Mouse (Mus musculus) bone marrow, adult 2 months (tissue): Measurements from ENCODE around the gene Ndufb7.

Source experiments
- CTCF ChIP-seq: fragments of 200-500 bp; IDR thresholded peaks from 2 replicates; pipeline ENCODE4 v1.5.1; 2011; ENCODE audit warnings: low read length, control low read depth; ENCODE audit not compliant: control insufficient read depth, insufficient read depth
- POLR2A ChIP-seq: fragments of 200-500 bp; IDR thresholded peaks from 2 replicates; pipeline ENCODE4 v1.6.1; 2011; ENCODE audit warnings: low read depth, mild to moderate bottlenecking, control low read depth, low read length, borderline replicate concordance; ENCODE audit not compliant: control insufficient read depth

DNA sequence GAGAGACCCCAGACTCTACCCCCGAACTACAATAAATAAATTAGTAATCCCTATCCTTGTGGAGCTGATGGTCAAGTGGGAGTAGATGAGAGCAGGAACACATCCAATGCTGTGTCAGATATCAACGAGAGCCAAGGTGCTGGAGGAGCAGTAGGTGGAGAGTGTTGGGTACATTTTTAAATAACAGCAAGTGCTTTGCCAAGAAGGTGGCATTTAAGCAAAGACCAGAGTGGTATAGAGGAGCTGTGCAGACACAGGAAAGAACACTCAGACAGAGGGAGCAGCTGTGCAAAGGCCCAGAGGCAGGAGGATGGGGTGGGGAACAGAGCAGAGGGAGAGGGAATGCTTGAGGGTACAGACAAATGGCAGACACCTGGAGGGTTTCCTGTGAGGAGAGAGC, 50.6 kb downstream of the Ndufb7 start:
- TF ChIP-seq CTCF (no peak), POLR2A (no peak)
